Mouse (Mus musculus) splenic B cell, adult 2 months (primary cell): ENCODE data around the gene Trim47.

Source experiments
- DNase-seq: peaks from one replicate; pipeline ENCODE4 v3.0.0-alpha.2; 2011; ENCODE audit warnings: low read depth, low spot score
- H3K27me3 ChIP-seq: 2 replicates; pipeline ENCODE4 v1.6.1; 2012; ENCODE audit warnings: mild to moderate bottlenecking, low read length, moderate library complexity, mixed read lengths; ENCODE audit not compliant: control insufficient read depth, poor library complexity, insufficient read depth, severe bottlenecking
- H3K36me3 ChIP-seq: 2 replicates; pipeline ENCODE4 v1.6.1; 2012; ENCODE audit warnings: mild to moderate bottlenecking, low read length, moderate library complexity, mixed read lengths; ENCODE audit not compliant: control insufficient read depth, poor library complexity, insufficient read depth, severe bottlenecking

Gene Trim47

GRCm38 (mm10) chr11:116146294-116146985, 19.4 kb upstream of the Trim47 start:
- Histone ChIP-seq H3K36me3 (no peaks in the 10 kb centered on the region), H3K27me3 (no peaks in the 10 kb centered on the region)
- DNase-seq, result no peak

DNA sequence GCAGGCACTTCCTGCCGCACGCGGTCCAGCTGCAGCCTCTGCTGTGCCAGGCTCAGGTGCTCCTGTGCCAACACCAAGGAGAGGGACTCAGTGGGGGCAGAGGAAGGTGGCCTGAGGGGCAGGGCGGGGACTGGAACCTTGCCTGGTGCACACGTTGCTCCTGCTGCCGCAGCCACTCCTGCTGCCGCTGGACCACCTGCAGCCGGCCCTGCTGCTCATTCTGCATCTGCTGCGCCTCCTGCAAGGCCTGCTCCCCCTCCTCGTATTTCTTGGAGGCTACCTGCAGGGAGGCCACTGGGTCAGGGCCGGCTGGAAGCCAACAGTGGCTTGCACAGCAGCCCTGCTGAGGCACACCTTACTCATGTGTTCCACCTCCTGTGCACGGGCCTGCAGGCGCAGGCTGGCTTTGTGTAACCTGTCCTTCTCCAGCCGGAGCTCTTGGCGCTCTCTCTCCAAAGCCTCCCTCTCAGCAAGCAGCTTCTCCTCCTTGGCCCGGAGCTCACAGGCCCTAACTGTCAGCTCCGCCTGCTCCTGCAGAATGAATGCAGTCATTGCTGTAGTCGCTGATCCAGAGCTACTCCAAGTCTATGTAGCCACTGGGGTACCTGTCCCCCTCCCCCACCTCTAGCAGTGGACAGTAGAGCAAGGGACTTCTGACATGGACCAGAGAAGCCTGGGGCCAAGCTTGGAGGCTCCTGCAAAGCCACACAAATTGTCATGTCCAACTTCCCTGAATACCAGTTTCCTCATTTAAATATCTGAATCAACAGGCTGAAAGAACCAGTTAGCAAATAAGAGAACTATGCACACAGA, 18.7 kb upstream of the Trim47 start:
- no peak for DNase-seq
- H3K36me3 ChIP-seq, result no peaks in the 10 kb centered on the region

DNA sequence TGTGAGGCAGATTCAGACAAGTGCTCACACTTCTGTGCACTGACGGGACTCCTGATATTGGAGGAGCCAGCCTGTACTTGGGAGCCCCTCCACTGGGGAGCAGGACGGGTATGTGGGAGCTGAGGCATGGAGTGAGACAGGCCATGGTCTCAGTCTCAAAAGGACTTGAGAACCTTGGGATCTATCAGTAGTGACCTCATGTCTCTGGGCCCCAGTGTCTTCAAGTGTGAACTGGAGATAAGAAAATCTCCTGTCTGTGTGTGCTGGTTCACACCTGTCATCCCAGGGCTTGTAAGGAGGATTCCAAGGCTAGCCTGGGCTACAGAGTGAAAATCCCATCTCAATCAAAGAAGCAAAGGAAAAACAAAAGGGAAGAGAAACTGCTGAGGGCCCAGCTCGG, 16.5 kb upstream of the Trim47 start:
- H3K27me3 ChIP-seq, result no peaks in the 10 kb centered on the region
- DNase-seq, result no peak
- no peaks in the 10 kb centered on the region for H3K36me3 ChIP-seq

More for the DNA sequence above, 18.7 kb upstream of the Trim47 start:
- H3K27me3 ChIP-seq, result no peaks in the 10 kb centered on the region

DNA sequence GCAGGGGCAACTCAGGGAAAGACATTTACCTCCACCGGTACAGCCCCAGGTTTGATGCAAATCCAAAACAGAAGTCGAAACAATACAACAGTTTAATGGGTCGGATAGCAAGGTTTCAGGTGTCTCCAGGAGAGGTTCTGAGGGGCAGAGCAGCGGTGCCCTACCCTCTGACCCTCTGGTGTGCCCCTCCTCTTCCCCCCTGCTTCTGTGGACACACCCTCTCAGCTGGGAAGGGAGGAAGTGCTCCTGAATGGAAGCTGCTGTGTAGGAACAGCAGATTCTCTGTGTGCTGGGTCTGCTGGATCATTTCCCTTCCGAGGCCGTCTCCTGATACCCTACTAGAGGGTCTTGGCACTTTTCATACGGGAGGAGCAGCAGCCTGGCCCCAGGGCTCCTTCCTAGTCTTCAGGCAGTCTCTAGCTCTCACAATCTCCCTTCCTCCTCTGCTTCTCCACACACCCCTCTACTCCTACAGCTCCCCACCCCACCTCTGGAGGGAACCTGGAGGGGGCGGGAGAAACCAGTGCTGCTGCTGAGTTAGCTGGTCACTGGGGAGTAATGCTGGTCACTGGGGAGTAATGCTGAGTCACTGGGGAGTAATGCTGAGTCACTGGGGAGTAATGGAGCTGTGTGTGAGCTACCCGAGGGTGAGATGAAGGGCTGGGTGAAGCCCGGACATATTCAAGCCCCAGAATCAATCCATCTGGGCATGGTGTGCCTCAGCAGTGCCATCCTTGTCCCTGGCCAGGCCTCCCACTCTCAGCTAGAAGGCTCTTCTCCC, 15.4 kb upstream of the Trim47 start:
- no peak for DNase-seq
- H3K36me3 ChIP-seq, result no peaks in the 10 kb centered on the region

GRCm38 (mm10) chr11:116138468-116139138, 11.6 kb upstream of the Trim47 start, which contains the start of gene Mrpl38:
Gene Mrpl38 (minus strand): TSS chr11:116138868.
- peak; percentile 97 for DNase-seq
- no peaks in the 10 kb centered on the region; the same call in 1 of the 2 replicates for H3K36me3 ChIP-seq
- H3K27me3 ChIP-seq, result no peaks in the 10 kb centered on the region

More for the DNA sequence above, 15.4 kb upstream of the Trim47 start:
- no peaks in the 10 kb centered on the region for H3K27me3 ChIP-seq

DNA sequence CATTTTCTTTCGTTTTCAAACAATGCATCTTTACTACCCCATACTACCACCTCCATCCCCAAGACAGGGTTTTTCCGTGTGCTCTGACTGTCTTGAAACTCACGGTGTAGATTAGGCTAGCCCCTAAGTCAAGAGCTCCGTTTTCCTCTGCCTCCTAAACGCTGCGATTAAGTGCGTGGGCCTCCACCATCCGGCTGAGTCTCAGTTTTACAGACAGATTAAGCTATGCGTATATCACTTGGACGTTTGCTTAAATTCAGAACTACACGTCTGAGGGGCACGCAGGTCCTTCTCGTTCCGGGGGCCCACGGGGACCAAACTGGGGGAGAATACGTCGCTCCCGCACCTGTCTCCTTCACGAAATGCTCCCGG, 11.1 kb upstream of the Trim47 start:
- Histone ChIP-seq H3K27me3 (no peaks in the 10 kb centered on the region), H3K36me3 (no peaks in the 10 kb centered on the region; the same call in 1 of the 2 replicates)
- DNase-seq, result no peak

DNA sequence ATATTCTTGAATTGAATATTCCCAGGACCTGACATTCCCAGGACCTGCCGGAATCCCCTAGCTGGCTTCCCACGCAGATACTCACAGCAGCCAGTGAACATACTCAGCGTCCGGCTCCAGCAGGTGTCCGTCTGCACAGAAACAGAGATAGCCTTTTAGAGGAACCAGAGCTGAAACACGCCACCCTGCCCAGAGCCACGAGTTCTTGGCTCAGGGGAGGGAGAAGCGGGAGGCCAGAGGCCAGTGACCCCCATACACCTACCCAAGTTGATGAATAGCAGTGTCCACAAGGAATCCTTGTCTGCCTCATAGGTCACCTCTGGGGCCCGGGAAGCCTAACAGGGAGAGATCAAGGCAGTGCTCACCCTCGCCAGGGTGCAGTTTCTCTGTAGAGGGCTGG, 7.2 kb upstream of the Trim47 start:
- Histone ChIP-seq H3K36me3 (no peaks in the 10 kb centered on the region; the same call in 1 of the 2 replicates), H3K27me3 (no peaks in the 10 kb centered on the region)
- no peak for DNase-seq

- no peak for DNase-seq
- H3K36me3 ChIP-seq, result no peaks in the 10 kb centered on the region; the same call in 1 of the 2 replicates
- H3K27me3 ChIP-seq, result no peaks in the 10 kb centered on the region
These were observed 6.5 kb upstream of the Trim47 start for GRCm38 (mm10) chr11:116133497-116133896.

DNA sequence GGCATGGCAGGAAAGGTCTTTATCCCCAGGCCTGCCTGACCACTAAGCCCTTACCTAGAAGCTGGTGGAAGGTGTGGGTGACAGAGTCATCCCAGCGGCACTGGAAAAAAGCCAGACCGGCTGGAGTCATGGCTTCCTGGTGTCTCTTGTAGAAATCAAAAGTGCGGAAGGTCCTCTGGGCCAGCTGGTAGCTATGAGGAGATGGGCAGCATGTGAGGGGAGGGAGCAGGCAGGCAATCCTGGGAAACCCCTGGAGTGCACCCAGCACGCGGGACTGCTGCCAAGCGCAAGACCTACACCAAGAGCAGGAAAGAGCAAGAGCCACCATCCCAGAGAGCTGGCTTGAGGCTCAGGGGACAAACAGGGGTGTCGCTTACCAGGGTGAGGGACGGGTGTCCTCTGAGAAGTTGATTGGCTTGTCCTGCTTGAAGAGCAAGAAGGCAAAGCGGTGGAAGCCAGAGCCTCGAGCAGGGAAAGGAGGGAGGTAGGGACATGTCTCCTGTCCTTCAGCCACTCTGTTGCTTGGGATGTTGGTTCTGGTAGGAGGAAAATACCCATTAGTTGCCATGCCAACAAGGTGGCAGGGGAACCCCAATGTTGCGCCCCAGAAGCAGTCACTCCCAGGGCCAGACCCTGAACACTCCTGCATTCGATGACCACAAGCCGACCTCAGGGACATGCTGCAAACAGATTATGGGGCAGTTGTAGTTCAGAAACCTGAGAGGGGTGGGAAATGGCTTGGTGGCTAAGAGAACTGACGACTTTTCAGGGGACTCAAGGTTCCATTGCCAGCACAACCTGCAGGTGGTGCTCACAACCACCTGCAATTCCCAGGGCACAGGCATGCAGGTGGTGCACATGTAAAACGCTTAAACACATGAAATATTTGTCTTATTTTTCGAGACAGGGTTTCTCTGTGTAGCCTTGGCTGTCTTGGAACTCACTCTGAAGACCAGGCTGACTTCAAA, 5.6 kb upstream of the Trim47 start:
- DNase-seq, result peak; percentile 60

GRCm38 (mm10) chr11:116131349-116132170, 4.5 kb upstream of the Trim47 start:
- no peak for DNase-seq
- Histone ChIP-seq H3K36me3 (peaks cover 4% of the 10 kb centered on the region; the same call in 1 of the 2 replicates), H3K27me3 (no peaks in the 10 kb centered on the region)

More for the DNA sequence above, 5.6 kb upstream of the Trim47 start:
- no peaks in the 10 kb centered on the region for H3K27me3 ChIP-seq
- H3K36me3 ChIP-seq, result no peaks in the 10 kb centered on the region; the same call in 1 of the 2 replicates

- DNase-seq, result peak; percentile 98
- no peaks in the 10 kb centered on the region for H3K27me3 ChIP-seq
- peaks cover 10% of the 10 kb centered on the region; the same call in 1 of the 2 replicates for H3K36me3 ChIP-seq
These were observed 3.6 kb upstream of the Trim47 start, which contains the start of gene Trim65 for GRCm38 (mm10) chr11:116130488-116131205. Gene Trim65 (minus strand): TSS chr11:116131128.

GRCm38 (mm10) chr11:116129993-116130487, 3.0 kb upstream of the Trim47 start:
- H3K27me3 ChIP-seq, result no peaks in the 10 kb centered on the region
- DNase-seq, result peak; percentile 56
- peaks cover 14% of the 10 kb centered on the region for H3K36me3 ChIP-seq
